Mouse (Mus musculus): ENCODE data around the gene Saysd1.
A peak's percentile ranks its signal among the peaks of the same experiment; 100 is the strongest.

The Saysd1 gene

GRCm38 (mm10) chr14:20112218-20112617, 26.1 kb downstream of the Saysd1 start:
- DNase-seq (ENCODE audit: extremely low spot score) = no peak

GRCm38 (mm10) chr14:20110945-20111344, 27.4 kb downstream of the Saysd1 start:
- DNase-seq (ENCODE audit: extremely low spot score) = no peak

- no peak for DNase-seq (ENCODE audit: extremely low spot score)
Measured at GRCm38 (mm10) chr14:20106271-20106670, 32.1 kb downstream of the Saysd1 start.

GRCm38 (mm10) chr14:20103207-20103606, 35.1 kb downstream of the Saysd1 start:
- DNase-seq (ENCODE audit: extremely low spot score) = no peak

- DNase-seq (ENCODE audit: extremely low spot score) = no peak
Measured at GRCm38 (mm10) chr14:20098061-20098460, 40.3 kb downstream of the Saysd1 start.

- DNase-seq (ENCODE audit: extremely low spot score) = no peak
Measured at GRCm38 (mm10) chr14:20094942-20095341, 43.4 kb downstream of the Saysd1 start.

- DNase-seq (ENCODE audit: extremely low spot score) = peak; percentile 56
Measured at GRCm38 (mm10) chr14:20093493-20093892, 44.8 kb downstream of the Saysd1 start.

- DNase-seq (ENCODE audit: extremely low spot score) = no peak
Measured at GRCm38 (mm10) chr14:20084335-20084734, 54.0 kb downstream of the Saysd1 start.

GRCm38 (mm10) chr14:20082536-20083325, 55.6 kb downstream of the Saysd1 start:
- peak; percentile 95 for DNase-seq (ENCODE audit: extremely low spot score)

- DNase-seq (ENCODE audit: extremely low spot score) = no peak
Measured at GRCm38 (mm10) chr14:20081937-20082533, 56.3 kb downstream of the Saysd1 start.

- DNase-seq (ENCODE audit: extremely low spot score) = no peak
Measured at GRCm38 (mm10) chr14:20081084-20081483, 57.2 kb downstream of the Saysd1 start.

GRCm38 (mm10) chr14:20077181-20077580, 61.2 kb downstream of the Saysd1 start:
- DNase-seq (ENCODE audit: extremely low spot score) = no peak

GRCm38 (mm10) chr14:20075544-20075943, 62.8 kb downstream of the Saysd1 start:
- no peak for DNase-seq (ENCODE audit: extremely low spot score)

GRCm38 (mm10) chr14:20074759-20075158, 63.6 kb downstream of the Saysd1 start:
- DNase-seq (ENCODE audit: extremely low spot score) = no peak

GRCm38 (mm10) chr14:20070629-20071028, 67.7 kb downstream of the Saysd1 start:
- no peak for DNase-seq (ENCODE audit: extremely low spot score)

GRCm38 (mm10) chr14:20068365-20068764, 70.0 kb downstream of the Saysd1 start:
- no peak for DNase-seq (ENCODE audit: extremely low spot score)

GRCm38 (mm10) chr14:20067293-20068074, 70.8 kb downstream of the Saysd1 start:
- peak; percentile 76 for DNase-seq (ENCODE audit: extremely low spot score)

- DNase-seq (ENCODE audit: extremely low spot score) = no peak
Measured at GRCm38 (mm10) chr14:20064771-20065170, 73.6 kb downstream of the Saysd1 start.

GRCm38 (mm10) chr14:20048481-20048835, 89.9 kb downstream of the Saysd1 start:
- no peak for DNase-seq (ENCODE audit: extremely low spot score)

- no peak for DNase-seq (ENCODE audit: extremely low spot score)
Measured at GRCm38 (mm10) chr14:20047814-20048480, 90.4 kb downstream of the Saysd1 start.

GRCm38 (mm10) chr14:20047291-20047690, 91.0 kb downstream of the Saysd1 start:
- no peak for DNase-seq (ENCODE audit: extremely low spot score)

GRCm38 (mm10) chr14:20044036-20044435, 94.3 kb downstream of the Saysd1 start:
- no peak for DNase-seq (ENCODE audit: extremely low spot score)

All from embryo, embryonic 9.5 days (tissue).